Mouse (Mus musculus) cortical plate, adult 2 months (tissue): ENCODE measurements at regions not wholly inside any gene's neighbourhood (a gene's known extent, or its start where the extent isn't known, plus 50 kb on each side); places are given as distances from the start of the nearest gene placed in this dataset.

Source experiments
- CTCF ChIP-seq: fragments of 200-500 bp; IDR thresholded peaks from 2 replicates; pipeline ENCODE4 v1.5.1; 2011; ENCODE audit warnings: mild to moderate bottlenecking, control low read depth, low read length; ENCODE audit not compliant: insufficient read depth; ENCODE audit errors: extremely low read depth
- POLR2A ChIP-seq: fragments of 200-500 bp; IDR thresholded peaks from 2 replicates; pipeline ENCODE4 v1.6.1; 2011; ENCODE audit warnings: mild to moderate bottlenecking, low read length, control low read depth; ENCODE audit not compliant: insufficient read depth; ENCODE audit errors: extremely low read depth

DNA sequence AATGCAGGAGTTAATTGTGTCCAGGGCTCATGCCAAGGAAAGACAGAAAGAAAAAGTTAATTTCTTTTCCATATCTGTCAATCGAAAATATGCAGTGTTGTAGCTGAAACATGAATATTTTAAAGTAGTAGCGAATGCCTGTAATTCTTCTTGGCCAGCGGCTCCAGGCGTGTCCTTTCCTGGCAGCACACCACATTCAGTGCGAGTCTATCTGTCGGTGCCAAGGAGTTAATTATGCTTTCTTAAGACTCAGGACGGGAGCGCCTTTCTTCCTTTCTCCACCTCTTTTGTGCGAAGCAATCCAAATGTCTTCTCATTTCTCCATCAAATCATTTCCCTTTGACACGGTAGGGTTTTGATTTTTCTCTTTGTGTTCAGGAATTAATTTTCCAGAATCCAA, 226.5 kb upstream of the Nrip1 start:
- TF ChIP-seq CTCF (no peak), POLR2A (no peak)
